Mouse (Mus musculus) lung, adult 2 months (tissue): ENCODE data around the gene Nenf.

Source experiments
- CTCF ChIP-seq: fragments of 200-500 bp; IDR thresholded peaks from 2 replicates; pipeline ENCODE4 v1.5.1; 2011; ENCODE audit warnings: mild to moderate bottlenecking, low read length, control low read depth; ENCODE audit not compliant: insufficient read depth
- POLR2A ChIP-seq: fragments of 200-500 bp; IDR thresholded peaks from 2 replicates; pipeline ENCODE4 v1.6.1; 2011; ENCODE audit warnings: low read depth, mild to moderate bottlenecking, control low read depth, low read length, borderline replicate concordance; ENCODE audit errors: extremely low read depth

GRCm38 (mm10) chr1:191258521-191258920 is 59.5 kb downstream of the Nenf start:
- no peak for TF ChIP-seq CTCF
- no peak for TF ChIP-seq POLR2A
